Mouse (Mus musculus): ENCODE data around the gene Prdm10. TPM values are rescaled to one million over a fixed set of nuclear protein-coding genes. Genes with fewer than 3 reads are reported as not detected.

Gene Prdm10
- total RNA-seq, 4 experiments from 2014 or later, result 7.9 to 10.8 (median 10.5) TPM

GRCm38 (mm10) chr9:31266013-31266659 lies 14.2 kb upstream of the Prdm10 start:
- DNase-seq, result no peak

GRCm38 (mm10) chr9:31271221-31272015 lies 8.9 kb upstream of the Prdm10 start:
- DNase-seq, result no peak

- DNase-seq, result no peak
Observed at GRCm38 (mm10) chr9:31272160-31272559, 8.2 kb upstream of the Prdm10 start.

GRCm38 (mm10) chr9:31278651-31279050 lies 1.7 kb upstream of the Prdm10 start:
- DNase-seq, result peak; percentile 52

- peak; percentile 39 for DNase-seq
Observed at GRCm38 (mm10) chr9:31279306-31279705, 1.0 kb upstream of the Prdm10 start.

GRCm38 (mm10) chr9:31279885-31280365 lies 413 bp upstream of the Prdm10 start:
- DNase-seq, result no peak

GRCm38 (mm10) chr9:31281011-31281662 lies 799 bp downstream of the Prdm10 start:
- DNase-seq, result no peak

- DNase-seq, result no peak
Observed at GRCm38 (mm10) chr9:31281663-31282015, 1.3 kb downstream of the Prdm10 start.

GRCm38 (mm10) chr9:31282536-31282935 lies 2.2 kb downstream of the Prdm10 start:
- no peak for DNase-seq

GRCm38 (mm10) chr9:31283044-31283443 lies 2.7 kb downstream of the Prdm10 start:
- no peak for DNase-seq

- DNase-seq, result no peak
Observed at GRCm38 (mm10) chr9:31283911-31284310, 3.6 kb downstream of the Prdm10 start.

- DNase-seq, result peak; percentile 20
Observed at GRCm38 (mm10) chr9:31290201-31290862, 10.0 kb downstream of the Prdm10 start.

- no peak for DNase-seq
Observed at GRCm38 (mm10) chr9:31291978-31292377, 11.6 kb downstream of the Prdm10 start.

GRCm38 (mm10) chr9:31293208-31293607 lies 12.9 kb downstream of the Prdm10 start:
- DNase-seq, result no peak

- DNase-seq, result no peak
Observed at GRCm38 (mm10) chr9:31295311-31295710, 15.0 kb downstream of the Prdm10 start.

- DNase-seq, result no peak
Observed at GRCm38 (mm10) chr9:31296293-31296692, 16.0 kb downstream of the Prdm10 start.

- DNase-seq, result no peak
Observed at GRCm38 (mm10) chr9:31298751-31299150, 18.4 kb downstream of the Prdm10 start.

GRCm38 (mm10) chr9:31300525-31300924 lies 20.2 kb downstream of the Prdm10 start:
- DNase-seq, result no peak

- no peak for DNase-seq
Observed at GRCm38 (mm10) chr9:31301107-31301506, 20.8 kb downstream of the Prdm10 start.

- no peak for DNase-seq
Observed at GRCm38 (mm10) chr9:31301526-31302311, 21.4 kb downstream of the Prdm10 start.

GRCm38 (mm10) chr9:31304358-31304757 lies 24.0 kb downstream of the Prdm10 start:
- no peak for DNase-seq

GRCm38 (mm10) chr9:31305117-31305516 lies 24.8 kb downstream of the Prdm10 start:
- no peak for DNase-seq

All from adrenal gland, adult 8-10 months (tissue).